Mouse (Mus musculus) CH12.LX (cell line): ENCODE results near the gene Rwdd3.

Source experiments
- CTCF ChIP-seq, 2 experiments: IDR thresholded peaks in 1 of 2; conservative IDR thresholded peaks in 1 of 2; 2 replicates each; pipeline ENCODE4 v1.5.1; 2011 to 2012; ENCODE audit warnings: low read depth in 2 of 2, low read length in 2 of 2, improper control_type of control experiment in 1 of 2, inconsistent platforms in 1 of 2, mild to moderate bottlenecking in 1 of 2, moderate library complexity in 1 of 2
- E2F4 ChIP-seq: IDR thresholded peaks from 2 replicates; pipeline ENCODE4 v1.6.1; 2011; ENCODE audit warnings: low read depth, low read length, improper control_type of control experiment; ENCODE audit not compliant: insufficient replicate concordance
- ELF1 ChIP-seq: IDR thresholded peaks from 2 replicates; pipeline ENCODE4 v1.6.1; 2014; ENCODE audit warnings: low read depth, mild to moderate bottlenecking, inconsistent platforms, low read length, improper control_type of control experiment
- EP300 ChIP-seq: IDR thresholded peaks from 2 replicates; pipeline ENCODE4 v1.6.1; 2011; ENCODE audit warnings: low read length, improper control_type of control experiment
- HCFC1 ChIP-seq: IDR thresholded peaks from 2 replicates; pipeline ENCODE4 v1.6.1; 2012; ENCODE audit warnings: low read depth, mild to moderate bottlenecking, inconsistent platforms, low read length, improper control_type of control experiment
- NELFE ChIP-seq: IDR thresholded peaks from 2 replicates; pipeline ENCODE4 v1.6.1; 2011; ENCODE audit warnings: low read depth, low read length, improper control_type of control experiment
- RAD21 ChIP-seq: IDR thresholded peaks from 2 replicates; pipeline ENCODE4 v1.6.1; 2011; ENCODE audit warnings: low read depth, mild to moderate bottlenecking, low read length, improper control_type of control experiment, moderate library complexity
- USF2 ChIP-seq: conservative IDR thresholded peaks from 2 replicates; pipeline ENCODE4 v1.6.1; 2011; ENCODE audit warnings: low read depth, low read length, improper control_type of control experiment
- ZKSCAN1 ChIP-seq: IDR thresholded peaks from 2 replicates; pipeline ENCODE4 v1.6.1; 2012; ENCODE audit warnings: low read depth, inconsistent platforms, low read length, improper control_type of control experiment, borderline replicate concordance
- ZNF384 ChIP-seq: IDR thresholded peaks from 2 replicates; pipeline ENCODE4 v1.6.1; 2012; ENCODE audit warnings: low read depth, low read length, improper control_type of control experiment, inconsistent platforms

GRCm38 (mm10) chr3:121169092-121169942 is 2.2 kb downstream of the Rwdd3 start:
- TF ChIP-seq CTCF (conservative IDR thresholded peaks at IDR 0.05 in 1 of 2, IDR thresholded peaks at IDR 0.05 in 1 of 2; ENCODE audit: low read depth in 2 of 2, low read length in 2 of 2) (no peak), ZNF384 (no peak), E2F4 (no peak), HCFC1 (no peak), NELFE (no peak), USF2 (no peak), ELF1 (no peak), EP300 (no peak), RAD21 (no peak), ZKSCAN1 (no peak)
